Mouse (Mus musculus) lung, embryonic 14.5 days (tissue): ENCODE measurements at regions not wholly inside any gene's neighbourhood (a gene's known extent, or its start where the extent isn't known, plus 50 kb on each side); places are given as distances from the start of the nearest gene placed in this dataset.

ENCODE experiments used
- ATAC-seq: fragments of 200-750 bp; cut with Nextera tagmentation; 2 replicates; pipeline ENCODE4 v1.8.0; 2017; ENCODE audit warnings: mild to moderate bottlenecking, moderate TSS enrichment, moderate library complexity; ENCODE audit not compliant: insufficient read depth
- DNase-seq: peaks from one replicate; pipeline ENCODE4 v3.0.0-alpha.2; 2015
- H3K27ac ChIP-seq: fragments of 300-500 bp; sonication (generic); 2 replicates; pipeline ENCODE4 v1.5.1; 2014; ENCODE audit warnings: low read depth, mild to moderate bottlenecking, moderate library complexity
- H3K27me3 ChIP-seq: fragments of 300-500 bp; sonication (generic); 2 replicates; pipeline ENCODE4 v1.6.1; 2014; ENCODE audit warnings: low read length, control low read depth; ENCODE audit not compliant: insufficient read depth
- H3K36me3 ChIP-seq: fragments of 300-500 bp; sonication (generic); 2 replicates; pipeline ENCODE4 v1.6.1; 2014; ENCODE audit warnings: control low read depth; ENCODE audit not compliant: insufficient read depth
- H3K4me1 ChIP-seq: fragments of 300-500 bp; sonication (generic); 2 replicates; pipeline ENCODE4 v1.6.1; 2014; ENCODE audit warnings: antibody characterized with exemption, control low read depth; ENCODE audit not compliant: insufficient read depth
- H3K4me2 ChIP-seq: fragments of 300-500 bp; sonication (generic); 2 replicates; pipeline ENCODE4 v1.6.1; 2014; ENCODE audit warnings: mild to moderate bottlenecking
- H3K4me3 ChIP-seq: fragments of 300-500 bp; sonication (generic); 2 replicates; pipeline ENCODE4 v1.5.1; 2014; ENCODE audit warnings: low read depth, low read length
- H3K9ac ChIP-seq: fragments of 300-500 bp; sonication (generic); 2 replicates; pipeline ENCODE4 v1.6.1; 2014
- H3K9me3 ChIP-seq: fragments of 300-500 bp; sonication (generic); 2 replicates; pipeline ENCODE4 v1.6.1; 2016; ENCODE audit warnings: low read depth, low read length, control low read depth
- CTCF ChIP-seq: IDR thresholded peaks from 2 replicates; pipeline ENCODE4 v1.5.1; 2016; ENCODE audit warnings: antibody characterized with exemption, low read depth
- WGBS: fragments of 180-500 bp; shearing (Covaris S2); extraction: QIAGEN DNeasy Blood & Tissue Kit; methylation state at CpG from one replicate; pipeline ENCODE4 v1.1.7; 2014; 5-methylcytosine and 5-hydroxymethylcytosine counted together

DNA sequence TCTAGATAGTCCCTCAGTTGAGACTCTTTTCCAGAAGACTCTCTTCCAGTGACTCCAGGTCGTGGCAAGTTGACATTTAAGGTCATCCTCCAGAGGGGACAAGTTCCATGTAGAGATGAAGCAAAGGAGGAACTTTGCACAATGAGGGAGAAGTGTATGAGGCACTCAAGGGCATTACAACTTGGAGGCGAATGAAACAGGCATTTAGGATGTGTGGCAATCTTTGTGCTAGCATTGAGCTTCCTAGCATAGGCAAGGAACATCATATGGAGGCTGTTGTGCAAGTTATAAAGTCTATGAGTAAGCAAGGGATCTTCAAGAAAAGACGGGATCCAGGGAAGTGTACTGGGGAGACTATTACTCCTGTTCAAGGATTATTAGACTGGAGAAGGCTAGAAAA lies 70.9 kb downstream of the Kctd12 start:
- no peaks in the 10 kb centered on the region for H3K4me1 ChIP-seq
- H3K9me3 ChIP-seq: no peaks in the 10 kb centered on the region
- H3K27ac ChIP-seq: no peak overlapping the region
- TF ChIP-seq CTCF: no peak
- DNase-seq (no peak), ATAC-seq (no peak)
- no peaks in the 10 kb centered on the region for H3K36me3 ChIP-seq
- no peak overlapping the region for H3K4me2 ChIP-seq
- H3K27me3 ChIP-seq: no peaks in the 10 kb centered on the region
- 61% methylated on average over 3 of the region's 3 CpGs for WGBS
- no peak overlapping the region for H3K9ac ChIP-seq
- H3K4me3 ChIP-seq: no peak overlapping the region

DNA sequence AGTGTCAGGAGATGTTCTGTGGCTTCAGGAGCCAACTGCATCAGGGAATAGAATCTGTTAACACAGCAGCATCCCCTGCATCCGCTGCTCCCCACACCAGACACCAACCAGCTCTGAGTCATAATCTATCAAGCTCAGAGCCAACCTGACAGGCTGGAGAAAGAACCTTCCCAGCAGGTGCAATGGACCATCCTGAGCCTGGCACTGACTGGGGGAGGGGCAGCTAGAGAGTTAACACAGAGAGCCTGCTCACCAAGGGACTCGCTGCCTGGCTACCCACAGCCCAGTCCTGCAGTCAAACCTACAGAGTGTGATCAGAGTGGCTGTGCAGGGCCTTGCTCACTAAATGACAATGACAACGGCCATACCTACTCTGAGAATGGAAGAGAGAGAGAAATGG lies 73.4 kb downstream of the Kctd12 start:
- DNase-seq: no peak
- H3K36me3 ChIP-seq: no peaks in the 10 kb centered on the region
- H3K9me3 ChIP-seq: no peaks in the 10 kb centered on the region
- no peak overlapping the region for H3K27ac ChIP-seq
- no peak overlapping the region for H3K4me2 ChIP-seq
- H3K27me3 ChIP-seq: no peaks in the 10 kb centered on the region
- TF ChIP-seq CTCF: no peak
- no peak for ATAC-seq
- WGBS: 70% methylated on average over 3 of the region's 3 CpGs
- H3K4me1 ChIP-seq: no peaks in the 10 kb centered on the region
- H3K4me3 ChIP-seq: no peak overlapping the region
- H3K9ac ChIP-seq: no peak overlapping the region

DNA sequence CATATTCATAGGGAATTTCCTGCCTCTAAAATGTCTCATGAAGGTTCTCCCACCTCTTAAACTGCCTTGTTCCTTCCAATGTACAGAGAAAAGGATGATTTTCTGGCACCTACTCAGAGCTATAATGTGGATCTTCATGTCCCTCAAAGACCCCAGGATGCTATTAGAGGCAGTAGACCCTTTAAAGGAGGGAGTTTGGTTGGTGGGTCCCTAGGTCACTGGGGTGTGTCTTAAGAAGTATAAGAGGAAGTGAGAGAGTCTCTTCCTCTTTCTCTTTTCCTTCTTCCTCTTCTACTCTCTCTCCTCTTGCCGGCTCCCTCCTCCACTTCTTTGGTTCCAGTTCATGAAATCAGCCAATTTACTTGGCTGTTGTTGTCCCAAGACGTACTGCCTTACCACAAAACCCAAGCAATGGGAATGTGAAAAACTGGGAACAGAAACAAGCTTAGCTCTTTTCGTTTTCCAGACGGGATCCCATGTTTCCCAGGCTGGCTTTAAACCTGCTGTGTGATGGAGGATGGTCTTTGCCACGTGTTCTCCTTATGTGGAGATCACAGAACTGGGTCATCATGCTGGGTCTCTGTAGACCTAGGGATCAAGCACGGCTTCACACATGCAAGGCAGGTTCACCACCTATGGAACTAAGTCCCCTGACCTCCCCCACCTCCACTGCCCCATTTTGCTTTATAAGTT lies 74.9 kb downstream of the Kctd12 start:
- H3K4me3 ChIP-seq: no peak overlapping the region
- no peak for ATAC-seq
- 82% methylated on average over 6 of the region's 6 CpGs for WGBS
- DNase-seq: no peak
- no peaks in the 10 kb centered on the region for H3K27me3 ChIP-seq
- H3K27ac ChIP-seq: no peak overlapping the region
- H3K9me3 ChIP-seq: no peaks in the 10 kb centered on the region
- H3K4me2 ChIP-seq: no peak overlapping the region
- no peaks in the 10 kb centered on the region for H3K36me3 ChIP-seq
- no peak overlapping the region for H3K9ac ChIP-seq
- no peak for TF ChIP-seq CTCF
- peaks cover 4% of the 10 kb centered on the region; the same call in 1 of the 2 replicates for H3K4me1 ChIP-seq

DNA sequence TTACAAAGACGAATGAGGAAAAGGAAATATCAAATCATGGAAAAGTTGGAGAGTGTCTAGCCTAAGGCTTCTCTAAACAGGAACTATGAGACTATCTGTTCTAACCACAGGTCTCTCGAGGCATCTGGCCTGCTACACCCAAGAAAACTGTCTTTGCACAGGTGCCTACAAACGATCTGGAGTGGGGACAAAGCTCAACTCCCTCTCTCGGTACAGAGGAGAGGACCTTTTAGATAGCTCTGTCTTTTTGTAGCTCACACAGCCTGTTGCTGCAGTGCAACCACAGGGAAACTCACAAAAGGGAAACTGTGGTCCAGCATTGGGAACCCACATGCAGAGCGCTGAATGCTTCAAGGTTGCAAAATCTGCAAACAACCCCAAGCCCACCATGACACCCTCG lies 75.6 kb downstream of the Kctd12 start:
- Histone ChIP-seq H3K9me3 (no peaks in the 10 kb centered on the region), H3K4me2 (no peak overlapping the region), H3K4me1 (peaks cover 4% of the 10 kb centered on the region; the same call in 1 of the 2 replicates), H3K9ac (no peak overlapping the region), H3K36me3 (no peaks in the 10 kb centered on the region), H3K27ac (no peak overlapping the region), H3K27me3 (no peaks in the 10 kb centered on the region), H3K4me3 (no peak overlapping the region)
- TF ChIP-seq CTCF: no peak
- DNase-seq (no peak), ATAC-seq (no peak)
- 66% methylated on average over 6 of the region's 6 CpGs for WGBS

DNA sequence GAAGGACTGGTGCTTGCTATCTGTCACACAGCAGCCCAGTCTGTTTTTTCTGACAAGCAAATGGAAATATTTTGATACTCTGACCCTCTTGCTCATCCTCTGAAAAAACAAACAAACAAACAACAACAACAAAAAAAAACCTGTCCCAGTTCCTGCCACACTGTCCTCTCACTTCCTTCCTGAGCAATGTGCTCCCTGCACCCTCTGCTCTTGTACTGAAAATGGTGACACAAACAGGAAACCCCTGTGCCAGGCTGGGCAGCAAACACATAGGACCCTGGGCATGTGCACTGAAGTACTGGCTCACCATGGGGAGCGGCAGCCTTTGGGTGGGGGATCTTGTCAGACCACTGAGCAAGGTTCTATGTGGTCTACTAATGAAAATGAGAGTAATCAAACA lies 76.2 kb downstream of the Kctd12 start:
- Histone ChIP-seq H3K4me2 (no peak overlapping the region), H3K4me1 (peaks cover 4% of the 10 kb centered on the region; the same call in 1 of the 2 replicates), H3K4me3 (no peak overlapping the region), H3K9ac (no peak overlapping the region), H3K9me3 (no peaks in the 10 kb centered on the region), H3K36me3 (no peaks in the 10 kb centered on the region), H3K27me3 (no peaks in the 10 kb centered on the region), H3K27ac (no peak overlapping the region)
- ATAC-seq (no peak), DNase-seq (no peak)
- 97% methylated on average over 1 of the region's 1 CpGs for WGBS
- TF ChIP-seq CTCF: no peak

DNA sequence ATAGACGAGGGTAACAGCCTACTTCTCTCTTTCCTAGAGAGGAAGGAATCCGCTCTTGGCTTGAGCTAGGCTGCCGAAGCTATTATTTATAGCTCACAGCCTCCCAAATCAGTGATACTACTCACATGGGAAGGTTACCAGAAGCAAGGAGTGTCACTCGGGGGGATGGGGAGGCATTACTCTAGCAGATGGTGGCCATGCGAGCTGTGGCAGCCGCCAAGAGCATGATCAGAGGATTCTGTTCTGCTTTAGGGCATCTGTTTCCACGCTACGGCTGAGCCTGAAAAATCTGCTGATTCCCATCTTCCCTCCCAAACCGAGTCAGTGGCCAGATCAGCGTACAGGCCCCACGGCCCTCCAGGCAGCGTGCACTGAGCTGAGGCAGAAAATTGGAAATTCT lies 79.5 kb downstream of the Kctd12 start:
- peak overlapping the region; percentile 46; the same call in 1 of the 2 replicates for H3K27ac ChIP-seq
- 38% methylated on average over 12 of the region's 12 CpGs for WGBS
- peak; percentile 50 for DNase-seq
- H3K4me1 ChIP-seq: peaks cover 4% of the 10 kb centered on the region; the same call in 1 of the 2 replicates
- H3K36me3 ChIP-seq: no peaks in the 10 kb centered on the region
- no peaks in the 10 kb centered on the region for H3K9me3 ChIP-seq
- H3K27me3 ChIP-seq: no peaks in the 10 kb centered on the region
- peak overlapping the region; percentile 32; the same call in 1 of the 2 replicates for H3K4me2 ChIP-seq
- H3K9ac ChIP-seq: no peak overlapping the region
- no peak for TF ChIP-seq CTCF
- no peak overlapping the region for H3K4me3 ChIP-seq
- peak; percentile 63; the same call in 1 of the 2 replicates for ATAC-seq

DNA sequence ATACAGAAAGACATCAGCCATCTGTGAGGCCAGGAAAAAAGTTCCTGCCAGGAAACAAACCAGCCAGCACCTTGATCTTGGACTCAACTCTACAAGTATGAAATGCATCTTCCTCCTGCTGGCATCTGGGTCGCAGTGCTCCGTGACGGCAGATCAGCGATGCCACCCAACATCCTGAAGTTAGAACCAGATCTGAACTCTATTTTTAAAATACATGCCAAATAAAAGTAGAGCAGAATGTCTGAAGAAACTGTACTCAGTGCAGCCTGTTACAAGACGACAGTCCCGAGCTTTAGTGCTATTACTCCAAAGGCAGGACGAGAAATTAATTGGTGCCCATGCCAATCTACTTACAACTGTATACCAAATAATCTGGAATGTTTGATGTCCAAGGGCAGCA lies 80.2 kb downstream of the Kctd12 start:
- Histone ChIP-seq H3K4me3 (no peak overlapping the region), H3K4me2 (no peak overlapping the region), H3K4me1 (peaks cover 4% of the 10 kb centered on the region; the same call in 1 of the 2 replicates), H3K9ac (no peak overlapping the region), H3K27ac (no peak overlapping the region), H3K36me3 (no peaks in the 10 kb centered on the region), H3K9me3 (no peaks in the 10 kb centered on the region), H3K27me3 (no peaks in the 10 kb centered on the region)
- WGBS: 84% methylated on average over 7 of the region's 7 CpGs
- no peak for TF ChIP-seq CTCF
- ATAC-seq (no peak), DNase-seq (no peak)
